Mouse (Mus musculus) hindbrain, embryonic 16.5 days (tissue): Measurements from ENCODE around the gene Rab3a. TPM values are rescaled to one million over a fixed set of nuclear protein-coding genes. Genes with fewer than 3 reads are reported as not detected.

Experiments
- ATAC-seq: fragments of 200-750 bp; cut with Nextera tagmentation; 2 replicates; pipeline ENCODE4 v1.8.0; 2017; ENCODE audit warnings: moderate TSS enrichment, moderate library complexity
- H3K27ac ChIP-seq: fragments of 300-500 bp; sonication (generic); 2 replicates; pipeline ENCODE4 v1.5.1; 2014; ENCODE audit warnings: low read depth, mild to moderate bottlenecking, control low read depth, low read length, moderate library complexity
- H3K27me3 ChIP-seq: fragments of 300-500 bp; sonication (generic); replicated peaks from 2 replicates; pipeline ENCODE4 v1.6.1; 2014; ENCODE audit warnings: low read length; ENCODE audit not compliant: control insufficient read depth, insufficient read depth
- H3K36me3 ChIP-seq: fragments of 300-500 bp; sonication (generic); 2 replicates; pipeline ENCODE4 v1.6.1; 2014; ENCODE audit warnings: mild to moderate bottlenecking, low read length, moderate library complexity, mixed read lengths; ENCODE audit not compliant: control insufficient read depth, insufficient read depth
- H3K4me1 ChIP-seq: fragments of 300-500 bp; sonication (generic); 2 replicates; pipeline ENCODE4 v1.6.1; 2014; ENCODE audit warnings: low read depth, low read length; ENCODE audit not compliant: control insufficient read depth, insufficient read depth
- H3K4me2 ChIP-seq: fragments of 300-500 bp; sonication (generic); 2 replicates; pipeline ENCODE4 v1.6.1; 2014; ENCODE audit warnings: mild to moderate bottlenecking, low read length, control low read depth, moderate library complexity
- H3K4me3 ChIP-seq: fragments of 300-500 bp; sonication (generic); 2 replicates; pipeline ENCODE4 v1.5.1; 2014; ENCODE audit warnings: mild to moderate bottlenecking, low read length, control low read depth, moderate library complexity
- H3K9ac ChIP-seq: fragments of 300-500 bp; sonication (generic); 2 replicates; pipeline ENCODE4 v1.6.1; 2014; ENCODE audit warnings: low read depth, mild to moderate bottlenecking, control low read depth, low read length, moderate library complexity
- H3K9me3 ChIP-seq: fragments of 300-500 bp; sonication (generic); 2 replicates; pipeline ENCODE4 v1.6.1; 2014; ENCODE audit warnings: mild to moderate bottlenecking, low read length, moderate library complexity; ENCODE audit not compliant: control insufficient read depth
- WGBS: fragments of 180-500 bp; shearing (Covaris S2); extraction: QIAGEN DNeasy Blood & Tissue Kit; methylation state at CpG from one replicate; pipeline ENCODE4 v1.1.7; 2014; 5-methylcytosine and 5-hydroxymethylcytosine counted together
- polyA plus RNA-seq: library from polyadenylated mRNA; unstranded; fragments of >200 nt; fragmentation: Nextera tagmentation; extraction: Ambion mirVana; gene quantifications from 2 replicates; pipeline ENCODE4 v1.2.1, GENCODE M21; 2015

Gene Rab3a
- polyA plus RNA-seq, 1 experiment from 2014 or later: 635 TPM

GRCm38 (mm10) chr8:70754871-70755660 lies 587 bp downstream of the Rab3a start:
- H3K4me2 ChIP-seq: peak overlapping the region; percentile 71
- no peaks in the 10 kb centered on the region for H3K9me3 ChIP-seq
- peak; percentile 21 for ATAC-seq
- H3K27me3 ChIP-seq: no peaks in the 10 kb centered on the region
- peak overlapping the region; percentile 72 for H3K4me3 ChIP-seq
- H3K9ac ChIP-seq: peak overlapping the region; percentile 89
- H3K36me3 ChIP-seq: peaks cover 22% of the 10 kb centered on the region
- H3K4me1 ChIP-seq: peaks cover 41% of the 10 kb centered on the region
- H3K27ac ChIP-seq: peak overlapping the region; percentile 93
- WGBS: 11% methylated on average over 50 of the region's 50 CpGs

GRCm38 (mm10) chr8:70755661-70756475 lies 1.4 kb downstream of the Rab3a start:
- H3K4me3 ChIP-seq: peak overlapping the region; percentile 72
- peaks cover 22% of the 10 kb centered on the region for H3K36me3 ChIP-seq
- no peaks in the 10 kb centered on the region for H3K9me3 ChIP-seq
- H3K9ac ChIP-seq: peak overlapping the region; percentile 89; the same call in 1 of the 2 replicates
- WGBS: 85% methylated on average over 24 of the region's 24 CpGs
- H3K27me3 ChIP-seq: no peaks in the 10 kb centered on the region
- H3K4me1 ChIP-seq: peaks cover 44% of the 10 kb centered on the region
- no peak overlapping the region for H3K27ac ChIP-seq
- H3K4me2 ChIP-seq: peak overlapping the region; percentile 71
- ATAC-seq: no peak

- Histone ChIP-seq H3K4me2 (no peak overlapping the region), H3K27me3 (no peaks in the 10 kb centered on the region), H3K4me3 (no peak overlapping the region), H3K9me3 (no peaks in the 10 kb centered on the region), H3K4me1 (peaks cover 44% of the 10 kb centered on the region), H3K27ac (no peak overlapping the region; the same call in 1 of the 2 replicates), H3K36me3 (peaks cover 22% of the 10 kb centered on the region), H3K9ac (no peak overlapping the region)
- WGBS: 88% methylated on average over 6 of the region's 6 CpGs
- ATAC-seq: no peak
Observed at GRCm38 (mm10) chr8:70756476-70757040, 2.1 kb downstream of the Rab3a start.

GRCm38 (mm10) chr8:70757523-70758307 lies 3.2 kb downstream of the Rab3a start:
- no peak for ATAC-seq
- Histone ChIP-seq H3K4me3 (no peak overlapping the region), H3K4me2 (no peak overlapping the region), H3K9ac (peak overlapping the region; percentile 14; the same call in 1 of the 2 replicates), H3K9me3 (no peaks in the 10 kb centered on the region), H3K27me3 (no peaks in the 10 kb centered on the region), H3K36me3 (peaks cover 22% of the 10 kb centered on the region), H3K4me1 (peaks cover 44% of the 10 kb centered on the region), H3K27ac (peak overlapping the region; percentile 46; the same call in 1 of the 2 replicates)
- 57% methylated on average over 22 of the region's 22 CpGs for WGBS

GRCm38 (mm10) chr8:70758308-70758615 lies 3.8 kb downstream of the Rab3a start:
- Histone ChIP-seq H3K27ac (peak overlapping the region; percentile 21; the same call in 1 of the 2 replicates), H3K9ac (no peak overlapping the region; the same call in 1 of the 2 replicates), H3K36me3 (peaks cover 22% of the 10 kb centered on the region), H3K4me2 (no peak overlapping the region), H3K27me3 (no peaks in the 10 kb centered on the region), H3K9me3 (no peaks in the 10 kb centered on the region), H3K4me3 (no peak overlapping the region), H3K4me1 (peaks cover 44% of the 10 kb centered on the region)
- ATAC-seq: no peak
- WGBS: 67% methylated on average over 7 of the region's 7 CpGs

GRCm38 (mm10) chr8:70758616-70759561 lies 4.4 kb downstream of the Rab3a start:
- H3K27ac ChIP-seq: peak overlapping the region; percentile 57; the same call in 1 of the 2 replicates
- no peak overlapping the region for H3K4me3 ChIP-seq

GRCm38 (mm10) chr8:70760350-70760749 lies 5.9 kb downstream of the Rab3a start:
- H3K4me3 ChIP-seq: peak overlapping the region; percentile 79
- peak overlapping the region; percentile 82 for H3K27ac ChIP-seq
- H3K4me1 ChIP-seq: peaks cover 43% of the 10 kb centered on the region
- H3K9me3 ChIP-seq: no peaks in the 10 kb centered on the region
- H3K36me3 ChIP-seq: peaks cover 22% of the 10 kb centered on the region
- WGBS: 0% methylated on average over 21 of the region's 22 CpGs
- no peaks in the 10 kb centered on the region for H3K27me3 ChIP-seq
- H3K9ac ChIP-seq: peak overlapping the region; percentile 88
- peak overlapping the region; percentile 82 for H3K4me2 ChIP-seq
- no peak for ATAC-seq

More at GRCm38 (mm10) chr8:70758616-70759561, 4.4 kb downstream of the Rab3a start:
- peaks cover 44% of the 10 kb centered on the region for H3K4me1 ChIP-seq
- H3K9ac ChIP-seq: no peak overlapping the region
- 66% methylated on average over 18 of the region's 19 CpGs for WGBS
- H3K27me3 ChIP-seq: no peaks in the 10 kb centered on the region
- no peaks in the 10 kb centered on the region for H3K9me3 ChIP-seq
- peaks cover 22% of the 10 kb centered on the region for H3K36me3 ChIP-seq
- peak overlapping the region; percentile 82; the same call in 1 of the 2 replicates for H3K4me2 ChIP-seq
- no peak for ATAC-seq
